Mouse (Mus musculus) MEL (cell line): ENCODE measurements around the gene AA467197. TPM values are rescaled to one million over a fixed set of nuclear protein-coding genes. Genes with fewer than 3 reads are reported as not detected.

Experiments
- DNase-seq: peaks from one replicate; pipeline ENCODE4 v3.0.0; 2011; ENCODE audit warnings: low read depth, low spot score
- H3K27ac ChIP-seq: 2 replicates; pipeline ENCODE4 v1.5.1; 2012; ENCODE audit warnings: low read depth, mild to moderate bottlenecking, control low read depth, low read length, moderate library complexity; ENCODE audit not compliant: control insufficient read depth
- H3K27me3 ChIP-seq, 2 experiments: fragments of 150-350 bp in 1 of 2; sonication (generic) in 1 of 2; 2 replicates each; pipeline ENCODE4 v1.6.1; 2012; ENCODE audit warnings: low read length in 2 of 2, mild to moderate bottlenecking in 2 of 2, improper control_type of control experiment in 1 of 2, moderate library complexity in 1 of 2; ENCODE audit not compliant: insufficient read depth in 2 of 2, control insufficient read depth in 1 of 2
- H3K36me3 ChIP-seq, 2 experiments: 2 replicates each; pipeline ENCODE4 v1.6.1; 2012 to 2014; ENCODE audit warnings: low read length in 2 of 2, improper control_type of control experiment in 1 of 2, inconsistent platforms in 1 of 2, mild to moderate bottlenecking in 1 of 2; ENCODE audit not compliant: insufficient read depth in 2 of 2, control insufficient read depth in 1 of 2
- H3K4me1 ChIP-seq, 2 experiments: fragments of 150-350 bp in 1 of 2; sonication (generic) in 1 of 2; 2 replicates each; pipeline ENCODE4 v1.6.1; 2012; ENCODE audit warnings: low read length in 2 of 2, improper control_type of control experiment in 1 of 2, mild to moderate bottlenecking in 1 of 2; ENCODE audit not compliant: insufficient read depth in 2 of 2, control insufficient read depth in 1 of 2
- H3K4me3 ChIP-seq, 2 experiments: fragments of 150-350 bp in 1 of 2; sonication (generic) in 1 of 2; 2 replicates each; pipeline ENCODE4 v1.5.1; 2012; ENCODE audit warnings: low read depth in 2 of 2, low read length in 2 of 2, mild to moderate bottlenecking in 2 of 2, moderate library complexity in 2 of 2, control low read depth in 1 of 2, improper control_type of control experiment in 1 of 2; ENCODE audit not compliant: control insufficient read depth in 1 of 2, insufficient read depth in 1 of 2
- H3K79me2 ChIP-seq: 2 replicates; pipeline ENCODE4 v1.6.1; 2012; ENCODE audit warnings: mild to moderate bottlenecking, low read length, moderate library complexity; ENCODE audit not compliant: control insufficient read depth, poor library complexity, insufficient read depth
- H3K9ac ChIP-seq: 2 replicates; pipeline ENCODE4 v1.6.1; 2012; ENCODE audit warnings: low read depth, mild to moderate bottlenecking, control low read depth, low read length, moderate library complexity; ENCODE audit not compliant: control insufficient read depth, poor library complexity, severe bottlenecking
- H3K9me3 ChIP-seq: fragments of 150-350 bp; sonication (generic); replicated peaks from 2 replicates; pipeline ENCODE4 v1.6.1; 2012; ENCODE audit warnings: mild to moderate bottlenecking, low read length, improper control_type of control experiment, moderate library complexity; ENCODE audit not compliant: insufficient read depth
- BHLHE40 ChIP-seq: IDR thresholded peaks from 2 replicates; pipeline ENCODE4 v1.6.1; 2012; ENCODE audit warnings: low read depth, mild to moderate bottlenecking, inconsistent platforms, low read length, improper control_type of control experiment, borderline replicate concordance
- ELF1 ChIP-seq: IDR thresholded peaks from 2 replicates; pipeline ENCODE4 v1.6.1; 2014; ENCODE audit warnings: low read depth, mild to moderate bottlenecking, inconsistent platforms, low read length, improper control_type of control experiment, moderate library complexity
- EP300 ChIP-seq, 2 experiments: IDR thresholded peaks; 2 replicates each; pipeline ENCODE4 v1.6.1; 2011; ENCODE audit warnings: improper control_type of control experiment in 2 of 2, low read length in 2 of 2, low read depth in 1 of 2, mild to moderate bottlenecking in 1 of 2
- GATA1 ChIP-seq: IDR thresholded peaks from 2 replicates; pipeline ENCODE4 v1.6.1; 2011; ENCODE audit warnings: low read depth, low read length, improper control_type of control experiment
- HCFC1 ChIP-seq: IDR thresholded peaks from 2 replicates; pipeline ENCODE4 v1.6.1; 2012; ENCODE audit warnings: low read depth, mild to moderate bottlenecking, inconsistent platforms, low read length, improper control_type of control experiment, moderate library complexity
- NRF1 ChIP-seq: IDR thresholded peaks from 2 replicates; pipeline ENCODE4 v1.6.1; 2014; ENCODE audit warnings: low read depth, mild to moderate bottlenecking, inconsistent platforms, low read length, improper control_type of control experiment, moderate library complexity; ENCODE audit not compliant: poor library complexity, insufficient read depth, severe bottlenecking
- POLR2AphosphoS2 ChIP-seq: IDR thresholded peaks from 2 replicates; pipeline ENCODE4 v1.6.1; 2011; ENCODE audit warnings: low read length, improper control_type of control experiment
- POLR2AphosphoS5 ChIP-seq: IDR thresholded peaks from 2 replicates; pipeline ENCODE4 v1.6.1; 2012; ENCODE audit warnings: low read depth, borderline replicate concordance, mild to moderate bottlenecking, inconsistent platforms, low read length, moderate library complexity, mixed read lengths
- RAD21 ChIP-seq: IDR thresholded peaks from 2 replicates; pipeline ENCODE4 v1.6.1; 2011; ENCODE audit warnings: mild to moderate bottlenecking, low read depth, low read length, improper control_type of control experiment
- RCOR1 ChIP-seq: IDR thresholded peaks from 2 replicates; pipeline ENCODE4 v1.6.1; 2012; ENCODE audit warnings: low read depth, mild to moderate bottlenecking, inconsistent platforms, low read length, improper control_type of control experiment
- SIN3A ChIP-seq: IDR thresholded peaks from 2 replicates; pipeline ENCODE4 v1.6.1; 2012; ENCODE audit warnings: low read length, improper control_type of control experiment, inconsistent platforms
- TBP ChIP-seq: IDR thresholded peaks from 2 replicates; pipeline ENCODE4 v1.8.0; 2011; ENCODE audit warnings: low read depth, low read length, improper control_type of control experiment
- TCF12 ChIP-seq: IDR thresholded peaks from 2 replicates; pipeline ENCODE4 v1.6.1; 2014; ENCODE audit warnings: low read depth, mild to moderate bottlenecking, inconsistent platforms, low read length, improper control_type of control experiment, moderate library complexity
- UBTF ChIP-seq: IDR thresholded peaks from 2 replicates; pipeline ENCODE4 v1.6.1; 2012; ENCODE audit warnings: low read depth, mild to moderate bottlenecking, inconsistent platforms, low read length, improper control_type of control experiment, moderate library complexity, borderline replicate concordance; ENCODE audit not compliant: insufficient read depth
- USF2 ChIP-seq, 2 experiments: IDR thresholded peaks; 2 replicates each; pipeline ENCODE4 v1.6.1; 2011 to 2012; ENCODE audit warnings: improper control_type of control experiment in 2 of 2, low read length in 2 of 2, borderline replicate concordance in 1 of 2, inconsistent platforms in 1 of 2, low read depth in 1 of 2, mild to moderate bottlenecking in 1 of 2; ENCODE audit not compliant: insufficient read depth in 1 of 2
- polyA plus RNA-seq, 2 experiments: library from polyadenylated mRNA; stranded (reverse) in 1 of 2; unstranded in 1 of 2; fragments of >175 nt in 1 of 2; fragments of >200 nt in 1 of 2; gene quantifications; 2 replicates each; pipeline versions ENCODE4 v1.2.1 to v1.2.4; 2012; ENCODE audit warnings: low replicate concordance in 2 of 2, low read depth in 1 of 2; ENCODE audit not compliant: insufficient read length in 2 of 2, insufficient read depth in 1 of 2, missing spikeins in 1 of 2
- total RNA-seq: library from RNA; depleted of rRNA; stranded (reverse); fragments of 300-350 nt; gene quantifications from 2 replicates; pipeline ENCODE4 v1.2.3, GENCODE M21; 2012

AA467197 gene
- total and polyA plus RNA-seq, 3 experiments, result not detected

DNA sequence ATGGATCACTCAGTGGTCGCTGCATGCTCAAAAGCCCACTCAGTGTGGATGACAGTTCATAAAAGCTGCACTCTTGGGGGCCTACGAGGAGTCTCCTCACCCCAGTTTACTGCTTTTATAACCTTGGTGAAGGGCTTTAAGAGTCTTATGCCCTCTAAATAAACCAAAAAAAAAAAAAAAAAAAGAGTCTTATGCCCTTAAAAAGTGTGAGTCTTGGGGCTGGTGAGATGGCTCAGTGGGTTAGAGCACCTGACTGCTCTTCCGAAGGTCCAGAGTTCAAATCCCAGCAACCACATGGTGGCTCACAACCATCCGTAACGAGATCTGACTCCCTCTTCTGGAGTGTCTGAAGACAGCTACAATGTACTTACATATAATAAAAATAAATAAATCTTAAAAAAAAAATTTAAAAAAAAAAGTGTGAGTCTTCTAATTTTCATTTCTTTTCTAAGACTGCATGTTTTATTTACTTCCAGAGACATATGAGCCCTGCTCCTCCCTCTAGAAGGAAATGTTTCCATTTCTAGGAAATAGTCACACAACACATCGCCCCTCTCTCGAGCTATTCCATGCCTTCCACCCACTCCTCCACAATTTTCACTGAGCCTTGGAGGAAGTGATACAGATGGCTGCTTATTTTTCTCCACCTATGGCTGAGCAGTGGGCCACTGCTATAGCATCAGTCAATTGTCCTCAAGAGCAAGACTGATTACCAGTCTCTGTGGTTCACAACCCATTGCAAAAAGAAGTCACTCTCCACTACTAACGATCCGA, 15.3 kb upstream of the AA467197 start:
- Histone ChIP-seq H3K4me3 (no peak overlapping the region), H3K79me2 (no peaks in the 10 kb centered on the region), H3K9ac (no peak overlapping the region), H3K27ac (no peak overlapping the region), H3K4me1 (no peaks in the 10 kb centered on the region), H3K36me3 (no peaks in the 10 kb centered on the region), H3K9me3 (no peaks in the 10 kb centered on the region), H3K27me3 (no peaks in the 10 kb centered on the region; a peak in 1 of 4 replicates)
- TF ChIP-seq TCF12 (no peak), USF2 (IDR thresholded peaks at IDR 0.05; ENCODE audit: borderline replicate concordance in 1 of 2, insufficient read depth in 1 of 2, low read depth in 1 of 2, low read length in 2 of 2) (no peak), GATA1 (no peak), NRF1 (no peak), POLR2AphosphoS2 (no peak), RCOR1 (no peak), TBP (no peak), BHLHE40 (no peak), RAD21 (no peak), EP300 (IDR thresholded peaks at IDR 0.05; ENCODE audit: low read depth in 1 of 2, low read length in 2 of 2) (no peak), SIN3A (no peak), ELF1 (no peak), HCFC1 (no peak), POLR2AphosphoS5 (no peak), UBTF (no peak)
- no peak for DNase-seq

GRCm38 (mm10) chr2:122625930-122626329, 10.9 kb upstream of the AA467197 start:
- Histone ChIP-seq H3K79me2 (peaks cover 5% of the 10 kb centered on the region), H3K36me3 (no peaks in the 10 kb centered on the region), H3K9ac (no peak overlapping the region), H3K4me3 (no peak overlapping the region), H3K27me3 (peaks cover 0 to 2% of the 10 kb centered on the region in 2 experiments; a peak in 1 of 4 replicates), H3K9me3 (no peaks in the 10 kb centered on the region), H3K27ac (no peak overlapping the region), H3K4me1 (no peaks in the 10 kb centered on the region)
- DNase-seq, result no peak
- TF ChIP-seq RCOR1 (no peak), HCFC1 (no peak), RAD21 (no peak)
